Mouse (Mus musculus): Measurements from ENCODE around the gene Igsf6.

DNA sequence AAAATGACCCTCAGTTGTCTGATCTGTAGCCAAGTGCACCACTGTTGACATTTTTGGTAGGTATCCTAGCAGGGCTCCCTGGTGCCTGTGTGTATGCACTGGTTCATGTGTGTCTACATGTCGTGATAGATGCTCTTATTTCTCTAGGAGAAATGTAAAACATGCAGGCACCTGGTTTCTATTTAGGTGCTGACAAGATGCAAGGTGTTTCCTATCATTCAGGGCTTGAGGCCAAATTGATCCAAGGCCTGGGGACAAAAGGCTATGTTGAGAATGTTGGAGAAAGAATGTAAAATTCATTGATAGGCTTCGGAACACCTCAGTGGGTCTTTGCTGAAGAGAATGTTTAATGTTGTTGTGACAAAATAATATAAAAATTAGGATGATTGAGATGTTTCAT is 7.4 kb upstream of the Igsf6 start:
- no peak for TF ChIP-seq CTCF (IDR thresholded peaks at IDR 0.05; ENCODE audit: borderline replicate concordance, extremely low read depth, insufficient read depth, insufficient read length)
- TF ChIP-seq POLR2A (IDR thresholded peaks at IDR 0.05; ENCODE audit: borderline replicate concordance, extremely low read depth, insufficient read depth, insufficient read length, poor library complexity, severe bottlenecking) = no peak
